Mouse (Mus musculus): ENCODE data around the gene Igf2r.
A peak's percentile ranks its signal among the peaks of the same experiment; 100 is the strongest.

Gene Igf2r

DNA sequence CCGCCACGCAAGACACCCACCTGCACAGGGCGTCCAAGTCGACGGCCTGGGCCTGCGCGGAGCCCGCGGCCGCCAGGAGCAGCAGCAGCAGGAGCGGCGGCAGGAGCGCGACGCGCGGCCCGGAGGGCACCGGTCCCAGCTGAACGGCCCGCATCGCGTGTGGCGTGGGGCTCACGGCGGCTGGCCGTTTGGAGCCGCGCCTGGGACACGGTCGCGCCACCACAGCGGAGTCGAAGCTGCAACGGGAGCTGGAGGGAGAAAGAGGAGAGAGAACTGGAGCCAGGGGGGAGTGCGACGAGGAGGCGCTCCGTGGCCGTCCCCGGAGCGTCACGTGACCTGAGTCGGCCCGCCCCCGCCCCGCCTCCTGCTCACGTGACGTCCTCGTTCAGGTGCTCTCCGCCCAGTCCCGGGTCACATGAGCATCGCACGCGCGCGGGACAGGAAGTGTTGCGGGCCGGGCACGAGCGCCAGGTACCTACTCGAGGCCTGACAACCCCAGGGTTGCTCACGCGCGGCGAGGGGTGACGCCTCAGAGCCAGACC, at the start of gene Igf2r:
TSS of gene Igf2r (minus strand) at position 285 of the 542 bp plus-strand sequence.
- DNase-seq = peak; percentile 88

GRCm38 (mm10) chr17:12815885-12816284, 46.4 kb upstream of the Igf2r start:
- DNase-seq = no peak

DNA sequence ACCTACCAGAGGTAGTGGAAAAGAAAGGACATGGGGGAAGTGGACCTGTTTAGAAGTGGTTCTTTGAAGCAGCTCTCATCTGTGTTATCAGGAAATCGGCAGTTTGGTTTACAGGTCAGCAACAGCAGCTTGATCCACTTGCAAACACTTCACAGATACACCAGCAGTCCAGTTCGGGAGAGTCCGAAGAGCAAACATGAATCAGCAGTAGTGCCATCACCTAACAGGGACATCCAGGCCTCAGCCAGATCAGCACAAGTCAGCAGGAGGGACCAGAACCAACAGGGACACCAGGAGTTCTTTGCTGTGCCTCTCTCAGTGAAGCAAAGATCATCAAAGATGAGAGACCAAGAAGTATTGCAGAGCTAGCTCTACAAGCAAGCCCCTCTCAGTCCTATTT, 45.0 kb upstream of the Igf2r start:
- DNase-seq = no peak

DNA sequence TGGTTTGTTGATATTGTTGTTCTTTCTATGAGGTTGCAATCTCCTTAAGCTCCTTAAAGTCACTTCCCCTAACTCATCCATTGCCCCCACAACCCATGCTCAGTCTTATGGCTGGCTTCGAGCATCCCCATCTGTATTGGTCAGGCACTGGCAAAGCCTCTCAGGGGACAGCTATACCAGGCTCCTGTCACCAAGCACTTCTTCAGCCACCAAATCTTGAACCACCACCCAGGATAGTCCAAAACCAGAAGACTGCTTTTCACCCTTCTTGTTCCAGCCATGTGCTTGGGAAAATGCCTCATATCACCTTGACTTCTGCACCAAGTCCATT, 41.5 kb upstream of the Igf2r start:
- no peak for DNase-seq

DNA sequence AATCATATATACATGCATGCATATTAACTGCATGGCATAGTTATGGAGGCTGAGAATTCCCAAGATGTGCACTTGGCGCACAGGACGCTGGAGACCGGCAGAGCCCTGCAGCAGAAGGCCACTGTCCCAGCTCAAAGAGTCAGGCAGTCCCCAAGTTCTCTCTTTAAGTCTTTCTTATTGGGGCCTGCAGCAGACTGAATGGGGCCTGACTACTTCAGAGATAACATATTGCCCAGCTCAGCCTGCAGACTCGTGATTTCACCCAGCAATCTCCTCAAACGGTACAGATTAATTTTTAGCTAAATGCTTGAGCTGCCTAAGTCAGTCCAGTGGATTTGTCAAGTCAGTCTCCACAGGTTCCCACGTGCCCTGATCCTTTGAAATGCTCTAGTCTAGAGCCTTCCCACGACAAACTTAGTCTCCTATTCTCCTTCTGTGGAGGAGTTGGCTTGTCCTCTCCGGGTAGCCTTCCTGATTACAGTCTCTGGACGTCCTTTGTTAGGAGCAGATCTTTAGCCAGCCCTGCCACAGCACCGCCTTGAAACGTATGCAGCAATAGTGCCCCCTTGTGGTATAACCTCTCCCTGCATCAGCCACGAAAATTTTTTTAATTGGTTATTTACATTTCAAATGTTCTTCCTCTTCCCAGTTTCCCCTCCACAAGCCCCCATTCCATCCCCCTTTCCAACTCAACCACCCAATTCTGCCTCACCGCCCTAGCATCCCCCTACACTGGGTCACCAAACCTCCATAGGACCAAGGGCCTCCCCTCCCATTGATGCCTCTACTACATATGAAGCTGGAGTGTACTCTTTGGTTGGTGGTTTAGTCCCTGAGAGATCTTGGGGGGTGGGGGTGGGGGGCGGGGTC, 40.9 kb upstream of the Igf2r start:
- DNase-seq = peak; percentile 57

GRCm38 (mm10) chr17:12808851-12809250, 39.4 kb upstream of the Igf2r start:
- no peak for DNase-seq

GRCm38 (mm10) chr17:12804584-12805445, 35.4 kb upstream of the Igf2r start:
- DNase-seq = no peak

- DNase-seq = no peak
Measured at GRCm38 (mm10) chr17:12801861-12802540, 32.5 kb upstream of the Igf2r start.

- DNase-seq = no peak
Measured at GRCm38 (mm10) chr17:12799368-12800275, 30.2 kb upstream of the Igf2r start.

- no peak for DNase-seq
Measured at GRCm38 (mm10) chr17:12798571-12798970, 29.1 kb upstream of the Igf2r start.

DNA sequence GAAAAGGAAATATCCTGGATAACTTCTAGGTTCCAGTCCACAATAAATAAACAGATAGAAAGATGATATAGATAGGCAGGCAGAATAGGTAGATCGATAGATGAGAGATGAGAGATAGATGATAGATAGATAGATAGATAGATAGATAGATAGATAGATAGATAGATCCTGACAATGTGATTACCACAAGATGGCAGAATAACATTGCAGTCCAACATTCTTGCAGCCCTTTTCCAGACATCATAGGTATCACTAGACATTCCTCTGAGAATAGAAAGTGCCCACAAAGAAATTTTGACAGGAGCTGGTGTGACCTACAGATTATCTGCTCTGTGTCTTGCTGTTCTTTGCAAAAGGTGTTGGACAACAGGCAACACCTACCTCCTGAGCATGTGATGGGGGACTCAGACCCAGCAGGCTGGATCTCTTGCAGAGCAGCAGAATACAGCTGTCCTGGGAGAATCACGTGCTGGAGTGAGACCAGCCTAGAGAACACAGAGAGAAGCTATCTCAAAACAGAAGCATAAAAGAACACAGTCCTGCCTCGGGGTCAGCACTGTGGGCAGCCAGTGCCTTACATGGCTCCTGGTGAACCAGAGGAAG, 28.1 kb upstream of the Igf2r start:
- no peak for DNase-seq

DNA sequence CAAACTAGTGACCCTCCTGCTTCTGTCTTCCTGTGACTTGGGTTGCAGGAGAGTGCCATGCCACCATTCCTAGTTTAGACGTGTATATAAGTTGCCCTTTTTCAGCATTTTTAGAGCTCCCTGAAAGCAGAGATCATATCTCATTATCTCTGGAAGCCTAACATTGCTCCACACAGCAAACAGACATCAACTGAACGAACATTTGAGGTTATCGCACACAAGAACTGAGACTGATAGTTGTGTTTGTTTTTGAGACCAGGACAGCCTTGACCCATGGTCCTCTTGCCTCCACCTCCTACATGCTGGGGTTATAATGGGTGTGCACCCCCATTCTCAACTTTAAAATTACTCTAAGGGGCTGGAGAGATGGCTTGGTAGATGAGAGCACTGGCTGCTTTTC, 27.2 kb upstream of the Igf2r start:
- DNase-seq = no peak

DNA sequence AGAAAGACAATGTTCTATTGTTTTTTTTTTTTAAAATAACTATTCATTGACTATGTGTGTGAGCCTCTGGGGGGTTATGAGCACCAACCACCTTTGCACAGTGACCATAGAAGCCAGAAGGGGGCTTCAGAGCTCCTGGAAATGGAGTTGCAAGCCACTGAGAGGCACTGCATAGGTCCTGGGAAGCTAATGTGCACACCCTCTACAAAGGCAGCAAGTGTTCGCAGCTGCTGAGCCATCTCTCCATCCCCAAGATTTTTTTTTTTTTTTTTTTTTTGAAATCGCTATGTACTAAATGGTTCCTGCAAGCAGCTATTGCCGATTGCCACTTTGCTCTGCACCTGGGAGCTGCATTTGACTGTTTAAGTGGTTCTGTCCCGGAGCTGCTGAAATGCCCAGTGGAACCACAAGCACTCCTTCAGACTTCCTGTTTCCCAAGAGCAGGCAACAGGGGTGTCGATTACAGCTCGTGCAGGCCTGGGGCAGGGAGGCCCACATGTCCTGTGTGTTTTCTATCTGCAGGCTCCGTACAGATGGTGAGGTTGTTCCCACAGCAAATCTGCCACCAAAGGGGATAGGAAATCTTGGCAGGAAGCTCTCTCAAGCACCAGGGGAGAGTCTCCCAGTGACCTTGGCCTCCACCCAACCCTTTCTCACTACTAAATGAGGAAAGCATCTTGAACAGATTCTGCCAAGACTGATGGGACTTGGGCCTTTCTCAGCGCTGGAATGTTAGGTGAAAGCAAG, 24.4 kb upstream of the Igf2r start:
- no peak for DNase-seq

GRCm38 (mm10) chr17:12792422-12793206, 23.1 kb upstream of the Igf2r start:
- no peak for DNase-seq

DNA sequence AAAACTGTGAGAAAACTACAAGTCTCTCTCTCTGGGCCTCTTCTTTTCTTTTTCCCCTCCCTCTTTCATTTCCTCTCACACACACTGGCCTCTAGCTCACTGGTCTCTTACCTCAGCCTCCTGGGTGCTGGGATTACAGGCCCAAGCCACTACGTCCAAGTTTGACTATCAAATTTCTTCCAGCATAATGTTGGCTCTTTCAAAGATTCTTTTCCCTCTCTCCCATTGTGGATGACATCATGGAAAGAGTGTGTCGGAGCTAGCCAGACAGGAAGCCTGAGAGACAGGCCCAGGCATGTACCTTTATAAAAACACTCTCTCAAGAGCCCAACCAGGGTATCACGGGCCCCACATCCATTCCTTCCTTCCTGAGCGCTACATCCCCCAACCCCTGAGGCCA, 22.0 kb upstream of the Igf2r start:
- no peak for DNase-seq

GRCm38 (mm10) chr17:12791079-12791406, 21.6 kb upstream of the Igf2r start:
- DNase-seq = no peak

GRCm38 (mm10) chr17:12790353-12791078, 21.1 kb upstream of the Igf2r start:
- DNase-seq = no peak

DNA sequence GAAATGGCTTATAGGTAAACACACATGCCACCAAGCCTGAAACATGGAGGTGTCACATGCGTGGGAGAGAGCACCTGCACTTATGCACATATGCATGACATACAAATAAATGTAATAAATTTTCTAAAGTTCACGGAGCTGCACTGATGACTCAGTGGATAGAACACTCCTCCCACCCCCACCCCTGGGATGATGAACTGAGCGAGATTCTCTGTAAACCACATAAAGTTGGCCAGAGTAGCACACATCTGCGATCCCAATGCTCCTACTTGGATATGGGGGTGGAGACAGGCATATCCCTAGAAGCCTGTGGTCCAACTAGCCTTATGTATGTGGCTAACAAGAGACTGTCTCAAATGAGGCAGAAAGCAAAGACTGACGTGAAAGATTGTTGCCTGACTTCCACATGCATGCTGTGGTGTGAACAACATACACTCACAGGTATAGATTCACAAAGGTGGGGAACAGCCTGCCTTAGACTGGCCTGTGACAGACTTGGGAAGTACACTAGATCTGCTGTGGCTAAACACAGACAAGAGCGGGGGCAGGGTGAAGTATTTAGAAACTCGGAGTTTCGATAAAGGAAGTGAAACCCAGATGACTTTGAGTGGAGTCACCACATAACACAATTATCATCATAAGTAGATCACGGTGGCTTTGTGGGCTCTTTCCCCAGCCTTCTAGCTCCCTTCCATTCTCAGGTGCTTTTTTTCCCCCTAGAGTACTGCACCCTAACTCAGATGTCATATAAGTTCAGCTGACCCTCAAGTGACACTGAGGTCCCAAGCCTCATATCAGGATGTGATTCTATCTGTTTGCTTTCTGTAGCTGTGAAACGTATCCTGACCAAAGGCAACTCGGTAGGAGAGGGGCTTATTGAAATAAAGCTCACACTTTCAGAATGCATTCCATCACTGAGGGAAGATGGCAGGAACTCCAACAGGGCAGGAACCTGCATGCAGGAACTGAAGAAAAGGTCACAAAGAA, 13.7 kb upstream of the Igf2r start:
- peak; percentile 20 for DNase-seq

Measured in right cerebral cortex, adult 18-20 months (tissue).